Mouse (Mus musculus): ENCODE results near the gene Kcns1. TPM values are rescaled to one million over a fixed set of nuclear protein-coding genes. Genes with fewer than 3 reads are reported as not detected.

Gene Kcns1
- polyA plus RNA-seq, 1 experiment from 2014 or later = 3.6 TPM

Other genes starting within 250 kb of the Kcns1 start
- 293 and 298 TPM in 2 replicates for gene Ywhab, start 176.2 kb downstream of the Kcns1 start, polyA plus RNA-seq (2015; fragmentation: Nextera tagmentation; extraction: Ambion mirVana)
- 1.5 and 2.8 TPM in 2 replicates for gene Pabpc1l, start 145.7 kb downstream of the Kcns1 start, polyA plus RNA-seq (2015; fragmentation: Nextera tagmentation; extraction: Ambion mirVana)
- gene Stk4, start 100.8 kb downstream of the Kcns1 start, polyA plus RNA-seq (2015; fragmentation: Nextera tagmentation; extraction: Ambion mirVana) = 17.7 and 19.6 TPM in 2 replicates
- gene Tomm34, start 99.9 kb downstream of the Kcns1 start, polyA plus RNA-seq (2015; fragmentation: Nextera tagmentation; extraction: Ambion mirVana) = 49.1 and 53.7 TPM in 2 replicates
- gene Wfdc5, start 11.6 kb upstream of the Kcns1 start, polyA plus RNA-seq (2015; fragmentation: Nextera tagmentation; extraction: Ambion mirVana) = 9.1 and 10.3 TPM in 2 replicates
- gene Wfdc12, start 19.5 kb upstream of the Kcns1 start, polyA plus RNA-seq (2015; fragmentation: Nextera tagmentation; extraction: Ambion mirVana) = 0.40 TPM in 1 of 2 replicates, not detected in the other
- gene Wfdc15a, start 29.0 kb upstream of the Kcns1 start, polyA plus RNA-seq (2015; fragmentation: Nextera tagmentation; extraction: Ambion mirVana) = not detected in 2 replicates
- not detected in 2 replicates for gene Wfdc15b, start 50.5 kb upstream of the Kcns1 start, polyA plus RNA-seq (2015; fragmentation: Nextera tagmentation; extraction: Ambion mirVana)
- gene Svs2, start 67.4 kb upstream of the Kcns1 start, polyA plus RNA-seq (2015; fragmentation: Nextera tagmentation; extraction: Ambion mirVana) = not detected in 2 replicates
- not detected in 2 replicates for gene Svs3b, start 85.5 kb upstream of the Kcns1 start, polyA plus RNA-seq (2015; fragmentation: Nextera tagmentation; extraction: Ambion mirVana)
- not detected in 2 replicates for gene Svs4, start 107.3 kb upstream of the Kcns1 start, polyA plus RNA-seq (2015; fragmentation: Nextera tagmentation; extraction: Ambion mirVana)
- not detected in 2 replicates for gene Svs3a, start 118.2 kb upstream of the Kcns1 start, polyA plus RNA-seq (2015; fragmentation: Nextera tagmentation; extraction: Ambion mirVana)
- not detected in 2 replicates for gene Svs6, start 145.6 kb upstream of the Kcns1 start, polyA plus RNA-seq (2015; fragmentation: Nextera tagmentation; extraction: Ambion mirVana)
- gene Svs5, start 161.6 kb upstream of the Kcns1 start, polyA plus RNA-seq (2015; fragmentation: Nextera tagmentation; extraction: Ambion mirVana) = not detected in 2 replicates
- gene Slpi, start 218.0 kb upstream of the Kcns1 start, polyA plus RNA-seq (2015; fragmentation: Nextera tagmentation; extraction: Ambion mirVana) = 4.3 TPM in 2 replicates
- gene Rbpjl, start 232.0 kb upstream of the Kcns1 start, polyA plus RNA-seq (2015; fragmentation: Nextera tagmentation; extraction: Ambion mirVana) = 1.2 and 1.3 TPM in 2 replicates
- 108 and 113 TPM in 2 replicates for gene Matn4, start 234.0 kb upstream of the Kcns1 start, polyA plus RNA-seq (2015; fragmentation: Nextera tagmentation; extraction: Ambion mirVana)

Measured in limb, embryonic 15.5 days (tissue).